Mouse (Mus musculus) testis, adult 2 months (tissue): ENCODE measurements around the gene Ubc. TPM values are rescaled to one million over a fixed set of nuclear protein-coding genes. Genes with fewer than 3 reads are reported as not detected.

Experiments
- H3K27ac ChIP-seq: fragments of 200-500 bp; 2 replicates; pipeline ENCODE4 v1.5.1; 2012; ENCODE audit warnings: low read depth, low read length; ENCODE audit not compliant: control insufficient read depth, insufficient read depth
- H3K27me3 ChIP-seq: fragments of 200-500 bp; 2 replicates; pipeline ENCODE4 v1.6.1; 2012; ENCODE audit warnings: mild to moderate bottlenecking, low read length, moderate library complexity; ENCODE audit not compliant: control insufficient read depth, insufficient read depth
- H3K36me3 ChIP-seq: fragments of 200-500 bp; 2 replicates; pipeline ENCODE4 v1.6.1; 2012; ENCODE audit warnings: mild to moderate bottlenecking, low read length; ENCODE audit not compliant: control insufficient read depth, insufficient read depth
- H3K4me1 ChIP-seq: fragments of 200-500 bp; 2 replicates; pipeline ENCODE4 v1.6.1; 2012; ENCODE audit warnings: low read length; ENCODE audit not compliant: control insufficient read depth, insufficient read depth
- H3K4me3 ChIP-seq: fragments of 200-500 bp; 2 replicates; pipeline ENCODE4 v1.5.1; 2012; ENCODE audit warnings: low read depth, mild to moderate bottlenecking, low read length, moderate library complexity, mixed read lengths; ENCODE audit not compliant: control insufficient read depth
- CTCF ChIP-seq: fragments of 200-500 bp; IDR thresholded peaks from 2 replicates; pipeline ENCODE4 v1.5.1; 2012; ENCODE audit warnings: low read depth, mild to moderate bottlenecking, inconsistent platforms, low read length, moderate library complexity; ENCODE audit not compliant: control insufficient read depth, insufficient read depth, insufficient replicate concordance
- POLR2A ChIP-seq: fragments of 200-500 bp; IDR thresholded peaks from 2 replicates; pipeline ENCODE4 v1.6.1; 2012; ENCODE audit warnings: low read depth, mild to moderate bottlenecking, inconsistent platforms, low read length, moderate library complexity; ENCODE audit not compliant: control insufficient read depth
- polyA plus RNA-seq: library from polyadenylated mRNA; depleted of rRNA; stranded (reverse); fragments of >200 nt; gene quantifications from 2 replicates; pipeline ENCODE4 v1.2.3, GENCODE M21; 2012

Ubc gene
- polyA plus RNA-seq, 1 experiment: 1,188 TPM

- no peak overlapping the region for H3K27ac ChIP-seq
- no peaks in the 10 kb centered on the region for H3K27me3 ChIP-seq
- H3K4me3 ChIP-seq: no peak overlapping the region
- peaks cover 2% of the 10 kb centered on the region for H3K36me3 ChIP-seq
- TF ChIP-seq CTCF (no peak), POLR2A (no peak)
- H3K4me1 ChIP-seq: no peaks in the 10 kb centered on the region
Observed at GRCm38 (mm10) chr5:125385215-125385940, 4.6 kb downstream of the Ubc start.

- Histone ChIP-seq H3K36me3 (peaks cover 2% of the 10 kb centered on the region), H3K4me1 (no peaks in the 10 kb centered on the region), H3K27me3 (no peaks in the 10 kb centered on the region), H3K4me3 (no peak overlapping the region), H3K27ac (no peak overlapping the region)
- TF ChIP-seq POLR2A (no peak), CTCF (no peak)
Observed at GRCm38 (mm10) chr5:125384512-125385214, 5.3 kb downstream of the Ubc start.

- TF ChIP-seq CTCF: no peak
- TF ChIP-seq POLR2A: no peak
- Histone ChIP-seq H3K36me3 (peaks cover 2% of the 10 kb centered on the region), H3K27ac (no peak overlapping the region), H3K4me3 (no peak overlapping the region), H3K27me3 (no peaks in the 10 kb centered on the region), H3K4me1 (no peaks in the 10 kb centered on the region)
Observed at GRCm38 (mm10) chr5:125383637-125384420, 6.2 kb downstream of the Ubc start.

- no peaks in the 10 kb centered on the region; the same call in 1 of the 2 replicates for H3K36me3 ChIP-seq
- no peak overlapping the region for H3K27ac ChIP-seq
- TF ChIP-seq POLR2A: no peak
- 0 out of 2 replicates have a peak, but pooled peaks have one; percentile 8 for TF ChIP-seq CTCF
- no peaks in the 10 kb centered on the region for H3K27me3 ChIP-seq
- H3K4me3 ChIP-seq: no peak overlapping the region
- H3K4me1 ChIP-seq: no peaks in the 10 kb centered on the region
Observed at GRCm38 (mm10) chr5:125382673-125383558, 7.1 kb downstream of the Ubc start.

GRCm38 (mm10) chr5:125381954-125382672, 7.9 kb downstream of the Ubc start:
- Histone ChIP-seq H3K4me1 (no peaks in the 10 kb centered on the region), H3K4me3 (no peak overlapping the region), H3K36me3 (no peaks in the 10 kb centered on the region; the same call in 1 of the 2 replicates), H3K27me3 (no peaks in the 10 kb centered on the region), H3K27ac (no peak overlapping the region)
- TF ChIP-seq CTCF (no peak), POLR2A (no peak)

- no peaks in the 10 kb centered on the region for H3K4me1 ChIP-seq
- no peaks in the 10 kb centered on the region for H3K36me3 ChIP-seq
- H3K27me3 ChIP-seq: no peaks in the 10 kb centered on the region
- H3K27ac ChIP-seq: no peak overlapping the region
- TF ChIP-seq CTCF: no peak
- no peak for TF ChIP-seq POLR2A
- no peak overlapping the region for H3K4me3 ChIP-seq
Observed at GRCm38 (mm10) chr5:125378919-125379318, 11.1 kb downstream of the Ubc start.
